7 mouse cellular contexts compared by ENCODE assay signal in the genomic region with DNA sequence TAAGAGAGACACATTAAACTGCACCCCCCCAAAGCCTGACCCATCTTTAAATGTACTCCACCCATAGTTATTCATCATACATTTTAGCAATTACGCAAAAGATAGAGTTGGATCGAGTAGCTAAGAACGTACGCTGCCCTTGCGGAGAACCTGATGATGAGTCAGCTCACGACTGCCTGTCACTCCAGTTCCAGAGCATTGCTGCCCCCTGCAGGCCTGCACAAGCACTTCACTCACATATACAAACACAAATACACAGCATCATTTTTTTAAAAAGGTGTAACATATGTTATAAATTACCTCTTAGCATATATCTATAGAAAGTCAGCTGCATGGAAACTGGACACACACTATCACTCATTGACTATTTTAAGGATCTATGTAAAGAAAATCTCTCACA. TPM values are rescaled to one million over a fixed set of nuclear protein-coding genes. Genes with fewer than 3 reads are reported as not detected.
DNase-seq lines count a peak whose midpoint lies in the region; ATAC-seq lines count a peak whose summit lies in the region.

No protein-coding gene starts in this region.

- ATAC-seq in megakaryocyte progenitor cell, adult 5-6 weeks (replicated peaks; ENCODE audit: poor library complexity), result no peak

- peak; percentile 48 for DNase-seq in left cerebral cortex, postnatal 4 days
- no peak for DNase-seq in left cerebral cortex, postnatal 36 days (ENCODE audit: low spot score in 2 of 2)
- DNase-seq in ZHBTc4 (ENCODE audit: low read depth, low spot score), result peak; percentile 69
- peak; percentile 69 to 75 for DNase-seq in cerebellum, postnatal 10 days
- peak; percentile 14 to 75 for DNase-seq in kidney, postnatal 36 days
- DNase-seq in spleen, adult 18-20 months, result no peak

- intact Hi-C loops in left cerebral cortex, postnatal 4 days (cut with DNase I), result no loop called here
- intact Hi-C loops in left cerebral cortex, postnatal 36 days (cut with DNase I), result no loop called here

RNA-seq across cellular contexts. Expression of a gene that starts 29.9 kb away (rescaled TPM):
- 1 to 10 TPM in 1 of 2 experiments, under 1 TPM in 1; 0.82 to 1.7 TPM for total RNA-seq in left cerebral cortex, postnatal 4 days (2021)
- under 1 TPM; 0.49 to 0.68 TPM for total RNA-seq in left cerebral cortex, postnatal 36 days (2021)
- not detected in 2 replicates for total RNA-seq in megakaryocyte progenitor cell, adult 5-6 weeks (2015)
- total RNA-seq in megakaryocyte progenitor cell, adult 5-6 weeks (2017), result not detected in 2 replicates

Comparison
In these comparisons a context has a peak if more than half of its experiments do, and no peak if none do; other contexts are left out.
1. DNase-seq: peak in left cerebral cortex, postnatal 4 days (single experiment), ZHBTc4 (single experiment), cerebellum, postnatal 10 days (2 of 2) and kidney, postnatal 36 days (2 of 2); none in left cerebral cortex, postnatal 36 days (0 of 2) and spleen, adult 18-20 months (0 of 2).